Mouse (Mus musculus): ENCODE data around the gene Gm973. TPM values are rescaled to one million over a fixed set of nuclear protein-coding genes. Genes with fewer than 3 reads are reported as not detected.

Gene Gm973
- polyA plus RNA-seq, 1 experiment from 2014 or later, result not detected

- Histone ChIP-seq H3K27ac (replicated peaks) (no peak overlapping the region), H3K9me3 (replicated peaks) (no peaks in the 10 kb centered on the region), H3K36me3 (replicated peaks) (no peaks in the 10 kb centered on the region), H3K9ac (no peak overlapping the region), H3K4me1 (replicated peaks) (no peaks in the 10 kb centered on the region), H3K4me3 (replicated peaks) (no peak overlapping the region), H3K4me2 (no peak overlapping the region), H3K27me3 (no peaks in the 10 kb centered on the region; the same call in 1 of the 2 replicates)
- ATAC-seq (ENCODE audit: insufficient read depth), result no peak
- 53% methylated on average over 3 of the region's 3 CpGs for WGBS (ENCODE audit: insufficient replicate concordance)
Measured at GRCm38 (mm10) chr1:59571502-59571901, 55.4 kb downstream of the Gm973 start.

DNA sequence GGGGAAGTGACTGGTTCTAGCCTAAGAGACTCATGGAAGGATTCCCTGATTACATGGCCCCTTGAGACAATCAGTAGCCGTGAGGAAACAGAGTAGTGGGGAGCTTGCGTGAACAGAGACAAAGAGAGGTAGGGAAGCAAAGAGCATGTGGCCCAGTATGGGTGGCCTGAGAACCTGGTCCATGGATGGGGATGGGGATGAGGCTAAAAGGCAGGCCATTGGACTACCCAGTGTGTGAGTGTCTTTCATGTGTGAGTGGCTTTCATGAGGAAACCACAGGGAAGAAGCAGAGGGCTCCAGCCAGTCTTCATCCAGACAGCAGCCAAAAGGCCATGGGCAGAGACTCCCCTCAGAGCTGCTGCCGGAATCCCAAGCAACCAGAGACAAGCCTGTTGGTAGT, 57.8 kb downstream of the Gm973 start:
- no peaks in the 10 kb centered on the region for H3K9me3 ChIP-seq (replicated peaks)
- H3K4me1 ChIP-seq (replicated peaks), result no peaks in the 10 kb centered on the region
- WGBS (ENCODE audit: insufficient replicate concordance), result 65% methylated on average over 3 of the region's 3 CpGs
- H3K36me3 ChIP-seq (replicated peaks), result no peaks in the 10 kb centered on the region
- no peak overlapping the region for H3K9ac ChIP-seq
- H3K4me2 ChIP-seq, result no peak overlapping the region
- H3K27ac ChIP-seq (replicated peaks), result no peak overlapping the region
- ATAC-seq (ENCODE audit: insufficient read depth), result no peak
- no peak overlapping the region for H3K4me3 ChIP-seq (replicated peaks)
- no peaks in the 10 kb centered on the region for H3K27me3 ChIP-seq

DNA sequence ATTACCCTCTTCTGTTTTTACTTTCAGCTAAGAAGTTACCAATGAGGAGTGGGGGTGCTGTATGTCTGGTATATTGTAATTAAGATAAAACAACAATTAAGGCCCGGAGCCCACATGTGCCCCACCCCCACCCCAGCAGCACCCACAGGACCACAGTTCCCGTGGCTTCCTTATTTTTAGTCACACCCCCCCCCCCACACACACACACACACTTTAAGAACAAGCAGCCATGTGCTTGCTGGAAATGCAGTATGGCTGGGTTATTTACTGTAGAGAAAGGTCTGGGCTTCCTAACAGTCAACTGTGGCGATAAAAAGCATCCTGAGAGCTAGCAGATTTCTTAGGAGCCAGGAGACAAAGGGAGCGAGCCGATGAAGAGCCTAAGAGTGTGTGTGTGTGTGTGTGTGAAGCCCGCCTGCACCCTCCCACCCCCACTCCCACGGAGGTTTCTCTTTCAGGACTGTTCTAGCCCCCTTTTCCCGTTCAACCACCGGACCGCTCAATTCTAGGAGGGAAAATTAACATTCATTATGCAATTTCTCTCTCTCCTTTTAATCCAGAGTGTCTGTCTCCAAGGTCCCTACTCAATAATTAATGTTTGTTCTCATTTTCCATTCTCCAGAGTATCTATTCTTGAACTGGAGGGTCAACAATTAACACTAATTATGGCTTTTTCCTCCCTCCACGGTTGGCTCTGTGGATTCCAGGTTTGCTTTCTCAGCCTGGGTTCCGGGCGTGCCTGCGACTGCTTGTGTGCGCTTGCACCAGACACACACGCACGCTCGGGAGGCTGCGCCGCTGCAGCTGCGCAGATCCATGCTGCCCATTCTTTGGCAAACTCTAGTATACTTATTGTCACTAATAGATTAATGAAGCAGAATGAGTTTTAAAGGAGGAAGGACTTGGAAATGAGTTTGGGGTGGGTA, 58.5 kb downstream of the Gm973 start:
- Histone ChIP-seq H3K4me3 (replicated peaks) (no peak overlapping the region), H3K4me2 (no peak overlapping the region)
- ATAC-seq (ENCODE audit: insufficient read depth), result no peak

GRCm38 (mm10) chr1:59578770-59579169, 62.7 kb downstream of the Gm973 start:
- H3K4me1 ChIP-seq (replicated peaks), result peaks cover 8% of the 10 kb centered on the region; the same call in 1 of the 2 replicates
- H3K9ac ChIP-seq, result no peak overlapping the region
- no peaks in the 10 kb centered on the region for H3K9me3 ChIP-seq (replicated peaks)
- no peak for ATAC-seq (ENCODE audit: insufficient read depth)
- no peak overlapping the region for H3K27ac ChIP-seq (replicated peaks)
- no peaks in the 10 kb centered on the region for H3K36me3 ChIP-seq (replicated peaks)
- no peak overlapping the region for H3K4me2 ChIP-seq
- WGBS (ENCODE audit: insufficient replicate concordance), result 60% methylated on average over 4 of the region's 4 CpGs
- no peaks in the 10 kb centered on the region for H3K27me3 ChIP-seq
- H3K4me3 ChIP-seq (replicated peaks), result no peak overlapping the region

More for the DNA sequence above, 58.5 kb downstream of the Gm973 start:
- no peaks in the 10 kb centered on the region for H3K27me3 ChIP-seq
- 0 out of 2 replicates have a peak, but pooled peaks cover 1% of the 10 kb centered on the region for H3K4me1 ChIP-seq (replicated peaks)
- H3K9me3 ChIP-seq (replicated peaks), result no peaks in the 10 kb centered on the region
- WGBS (ENCODE audit: insufficient replicate concordance), result 57% methylated on average over 21 of the region's 21 CpGs
- H3K36me3 ChIP-seq (replicated peaks), result no peaks in the 10 kb centered on the region
- no peak overlapping the region for H3K9ac ChIP-seq
- H3K27ac ChIP-seq (replicated peaks), result no peak overlapping the region

DNA sequence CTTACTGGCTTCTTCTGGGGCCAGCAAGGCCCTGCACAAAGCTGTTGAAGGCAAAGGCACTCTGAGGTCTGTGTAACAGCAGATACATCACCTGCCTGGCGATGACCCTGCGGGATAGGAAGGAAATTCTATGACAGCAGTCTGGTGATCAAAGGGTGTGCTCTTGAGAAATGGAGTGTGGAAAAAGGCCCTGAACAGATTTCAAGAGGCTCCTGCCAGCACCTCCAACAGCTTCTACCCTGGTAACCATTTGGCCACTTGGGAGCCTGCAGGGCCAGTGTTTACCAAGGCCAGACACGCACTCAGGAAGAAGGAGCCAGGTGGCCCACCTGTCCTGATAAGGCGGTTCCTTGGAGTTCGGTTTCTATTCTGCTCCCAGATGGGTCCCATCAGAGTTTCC, 63.3 kb downstream of the Gm973 start:
- no peaks in the 10 kb centered on the region for H3K36me3 ChIP-seq (replicated peaks)
- no peaks in the 10 kb centered on the region for H3K9me3 ChIP-seq (replicated peaks)
- WGBS (ENCODE audit: insufficient replicate concordance), result 61% methylated on average over 5 of the region's 5 CpGs
- ATAC-seq (ENCODE audit: insufficient read depth), result no peak
- H3K27ac ChIP-seq (replicated peaks), result no peak overlapping the region
- H3K4me2 ChIP-seq, result no peak overlapping the region
- H3K27me3 ChIP-seq, result no peaks in the 10 kb centered on the region
- H3K4me3 ChIP-seq (replicated peaks), result no peak overlapping the region
- H3K9ac ChIP-seq, result no peak overlapping the region
- peaks cover 8% of the 10 kb centered on the region; the same call in 1 of the 2 replicates for H3K4me1 ChIP-seq (replicated peaks)

- H3K36me3 ChIP-seq (replicated peaks), result no peaks in the 10 kb centered on the region
- H3K9me3 ChIP-seq (replicated peaks), result no peaks in the 10 kb centered on the region
- no peaks in the 10 kb centered on the region; the same call in 1 of the 2 replicates for H3K27me3 ChIP-seq
- no peak overlapping the region for H3K27ac ChIP-seq (replicated peaks)
- no peak overlapping the region for H3K9ac ChIP-seq
- H3K4me3 ChIP-seq (replicated peaks), result no peak overlapping the region
- ATAC-seq (ENCODE audit: insufficient read depth), result no peak
- no peak overlapping the region for H3K4me2 ChIP-seq
- WGBS (ENCODE audit: insufficient replicate concordance), result 40% methylated on average over 8 of the region's 8 CpGs
- peaks cover 8% of the 10 kb centered on the region; the same call in 1 of the 2 replicates for H3K4me1 ChIP-seq (replicated peaks)
Measured at GRCm38 (mm10) chr1:59580131-59580751, 64.2 kb downstream of the Gm973 start.

DNA sequence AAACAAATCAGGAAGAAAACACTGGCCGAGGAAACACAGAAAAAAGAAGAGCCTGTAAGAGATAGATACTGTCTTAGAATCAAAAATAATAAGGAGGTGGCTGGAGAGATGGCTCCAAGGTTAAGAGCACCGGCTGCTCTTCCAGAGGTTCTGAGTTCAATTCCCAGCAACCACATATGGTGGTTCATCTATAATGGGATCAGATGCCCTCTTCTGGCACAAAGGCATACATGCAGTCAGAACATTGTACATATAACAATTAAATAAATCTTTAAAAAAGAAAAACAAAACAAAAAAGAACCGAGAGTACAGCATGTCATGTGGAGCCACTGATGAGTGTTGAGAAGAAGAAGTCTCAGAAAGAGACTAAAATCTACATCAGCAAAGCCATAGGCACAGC, 64.8 kb downstream of the Gm973 start:
- Histone ChIP-seq H3K9me3 (replicated peaks) (no peaks in the 10 kb centered on the region), H3K4me3 (replicated peaks) (no peak overlapping the region), H3K36me3 (replicated peaks) (no peaks in the 10 kb centered on the region), H3K27ac (replicated peaks) (no peak overlapping the region), H3K4me1 (replicated peaks) (peaks cover 8% of the 10 kb centered on the region; the same call in 1 of the 2 replicates), H3K27me3 (no peaks in the 10 kb centered on the region; the same call in 1 of the 2 replicates), H3K9ac (no peak overlapping the region), H3K4me2 (no peak overlapping the region)
- 60% methylated on average over 3 of the region's 3 CpGs for WGBS (ENCODE audit: insufficient replicate concordance)
- no peak for ATAC-seq (ENCODE audit: insufficient read depth)

- no peak for ATAC-seq (ENCODE audit: insufficient read depth)
- H3K27ac ChIP-seq (replicated peaks), result no peak overlapping the region
- peak overlapping the region; percentile 44 for H3K4me2 ChIP-seq
- H3K27me3 ChIP-seq, result no peaks in the 10 kb centered on the region; the same call in 1 of the 2 replicates
- H3K9ac ChIP-seq, result no peak overlapping the region
- no peaks in the 10 kb centered on the region for H3K36me3 ChIP-seq (replicated peaks)
- H3K4me1 ChIP-seq (replicated peaks), result peaks cover 4% of the 10 kb centered on the region; the same call in 1 of the 2 replicates
- WGBS (ENCODE audit: insufficient replicate concordance), result 12% methylated on average over 18 of the region's 18 CpGs
- H3K9me3 ChIP-seq (replicated peaks), result no peaks in the 10 kb centered on the region
- H3K4me3 ChIP-seq (replicated peaks), result no peak overlapping the region
Measured at GRCm38 (mm10) chr1:59584656-59585410, 68.8 kb downstream of the Gm973 start.

GRCm38 (mm10) chr1:59589271-59589670, 73.2 kb downstream of the Gm973 start:
- peaks cover 6% of the 10 kb centered on the region for H3K4me1 ChIP-seq (replicated peaks)
- WGBS (ENCODE audit: insufficient replicate concordance), result 42% methylated on average over 1 of the region's 1 CpGs
- H3K36me3 ChIP-seq (replicated peaks), result no peaks in the 10 kb centered on the region
- no peak overlapping the region for H3K27ac ChIP-seq (replicated peaks)
- no peaks in the 10 kb centered on the region for H3K9me3 ChIP-seq (replicated peaks)
- no peak overlapping the region for H3K4me3 ChIP-seq (replicated peaks)
- H3K27me3 ChIP-seq, result peaks cover 22% of the 10 kb centered on the region
- no peak overlapping the region for H3K4me2 ChIP-seq
- ATAC-seq (ENCODE audit: insufficient read depth), result no peak
- no peak overlapping the region for H3K9ac ChIP-seq

GRCm38 (mm10) chr1:59592359-59592758, 76.3 kb downstream of the Gm973 start:
- H3K4me3 ChIP-seq (replicated peaks), result no peak overlapping the region
- H3K9ac ChIP-seq, result no peak overlapping the region
- peak overlapping the region; percentile 23 for H3K4me2 ChIP-seq
- no peak overlapping the region for H3K27ac ChIP-seq (replicated peaks)
- no peak for ATAC-seq (ENCODE audit: insufficient read depth)
- H3K9me3 ChIP-seq (replicated peaks), result no peaks in the 10 kb centered on the region
- WGBS (ENCODE audit: insufficient replicate concordance), result 30% methylated on average over 10 of the region's 10 CpGs
- peaks cover 22% of the 10 kb centered on the region for H3K27me3 ChIP-seq
- H3K4me1 ChIP-seq (replicated peaks), result peaks cover 6% of the 10 kb centered on the region
- no peaks in the 10 kb centered on the region for H3K36me3 ChIP-seq (replicated peaks)

DNA sequence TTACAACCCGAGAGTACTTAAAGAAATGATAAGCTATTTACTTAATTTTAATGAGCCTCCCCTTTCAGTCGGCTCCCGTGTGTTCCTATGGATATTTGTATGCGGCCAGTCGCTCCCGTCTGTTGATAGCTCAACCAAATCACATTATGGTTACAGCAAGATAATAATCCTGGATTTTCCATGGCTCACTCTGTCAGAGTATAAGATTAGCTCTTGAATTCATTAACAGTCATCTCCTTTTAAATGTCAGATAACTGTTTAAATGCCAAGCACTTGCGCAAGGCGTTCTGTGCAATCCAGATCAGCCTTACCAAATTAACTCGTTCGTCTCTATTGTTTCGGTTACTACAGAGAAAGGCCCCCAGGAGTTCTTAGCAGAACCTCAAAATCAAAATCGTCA, 76.8 kb downstream of the Gm973 start:
- Histone ChIP-seq H3K4me3 (replicated peaks) (no peak overlapping the region), H3K4me1 (replicated peaks) (peaks cover 6% of the 10 kb centered on the region), H3K4me2 (peak overlapping the region; percentile 23), H3K36me3 (replicated peaks) (no peaks in the 10 kb centered on the region), H3K9me3 (replicated peaks) (no peaks in the 10 kb centered on the region), H3K27ac (replicated peaks) (no peak overlapping the region), H3K27me3 (peaks cover 22% of the 10 kb centered on the region), H3K9ac (no peak overlapping the region)
- 28% methylated on average over 12 of the region's 12 CpGs for WGBS (ENCODE audit: insufficient replicate concordance)
- ATAC-seq (ENCODE audit: insufficient read depth), result no peak

All from liver, embryonic 15.5 days (tissue).